Mouse (Mus musculus) forebrain, embryonic 15.5 days (tissue): ENCODE results near the gene Hyal1. TPM values are rescaled to one million over a fixed set of nuclear protein-coding genes. Genes with fewer than 3 reads are reported as not detected.
A peak's percentile ranks its signal among the peaks of the same experiment; 100 is the strongest.

Experiments
- ATAC-seq: fragments of 200-750 bp; cut with Nextera tagmentation; replicated peaks from 2 replicates; pipeline ENCODE4 v1.8.0; 2017; ENCODE audit warnings: mild to moderate bottlenecking, moderate TSS enrichment, moderate library complexity
- H3K27ac ChIP-seq: fragments of 300-500 bp; sonication (generic); replicated peaks from 2 replicates; pipeline ENCODE4 v1.5.1; 2015; ENCODE audit warnings: mild to moderate bottlenecking, inconsistent platforms
- H3K27me3 ChIP-seq: fragments of 300-500 bp; sonication (generic); 2 replicates; pipeline ENCODE4 v1.6.1; 2015; ENCODE audit warnings: inconsistent platforms
- H3K36me3 ChIP-seq: fragments of 300-500 bp; sonication (generic); 2 replicates; pipeline ENCODE4 v1.6.1; 2015; ENCODE audit warnings: mild to moderate bottlenecking, inconsistent platforms
- H3K4me1 ChIP-seq: fragments of 300-500 bp; sonication (generic); 2 replicates; pipeline ENCODE4 v1.6.1; 2015; ENCODE audit warnings: inconsistent platforms
- H3K4me2 ChIP-seq: fragments of 300-500 bp; sonication (generic); replicated peaks from 2 replicates; pipeline ENCODE4 v1.6.1; 2015; ENCODE audit warnings: mild to moderate bottlenecking, inconsistent platforms
- H3K4me3 ChIP-seq: fragments of 300-500 bp; sonication (generic); 2 replicates; pipeline ENCODE4 v1.5.1; 2015; ENCODE audit warnings: mild to moderate bottlenecking, inconsistent platforms
- H3K9ac ChIP-seq: fragments of 300-500 bp; sonication (generic); replicated peaks from 2 replicates; pipeline ENCODE4 v1.6.1; 2015; ENCODE audit warnings: mild to moderate bottlenecking, inconsistent platforms
- H3K9me3 ChIP-seq: fragments of 300-500 bp; sonication (generic); 2 replicates; pipeline ENCODE4 v1.6.1; 2016; ENCODE audit warnings: inconsistent platforms
- WGBS: fragments of 180-500 bp; shearing (Covaris S2); methylation state at CpG from one replicate; pipeline ENCODE4 v1.1.7; 2015; ENCODE audit warnings: mixed read lengths; 5-methylcytosine and 5-hydroxymethylcytosine counted together
- polyA plus RNA-seq: library from polyadenylated mRNA; unstranded; fragments of >200 nt; fragmentation: Nextera tagmentation; extraction: Ambion mirVana; gene quantifications from 2 replicates; pipeline ENCODE4 v1.2.1, GENCODE M21; 2015

Gene Hyal1
- polyA plus RNA-seq, 1 experiment from 2014 or later: 8.6 TPM

DNA sequence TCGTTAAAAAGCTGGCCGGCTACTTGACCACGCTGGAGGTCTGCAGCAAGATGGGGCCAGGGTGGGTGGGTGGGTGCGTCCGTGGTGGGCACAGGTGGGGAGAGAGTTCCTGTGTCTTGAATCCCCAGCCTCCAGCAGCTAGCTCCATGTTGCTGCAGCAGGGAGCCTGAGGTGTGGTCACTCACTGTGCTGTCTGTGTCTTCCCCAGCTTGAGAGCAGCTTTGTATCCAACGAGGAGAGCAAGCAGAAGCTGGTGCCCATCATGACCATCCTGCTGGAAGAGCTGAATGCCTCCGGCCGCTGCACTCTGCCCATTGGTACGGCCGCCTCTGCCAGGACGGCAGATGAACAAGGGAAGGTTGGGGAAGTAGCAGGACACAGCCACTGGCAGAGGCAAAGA lies 33.4 kb upstream of the Hyal1 start:
- peaks cover 38% of the 10 kb centered on the region for H3K36me3 ChIP-seq
- no peak overlapping the region for H3K4me3 ChIP-seq
- no peak for ATAC-seq
- H3K9ac ChIP-seq: no peak overlapping the region
- H3K4me2 ChIP-seq: no peak overlapping the region
- no peaks in the 10 kb centered on the region for H3K9me3 ChIP-seq
- H3K27me3 ChIP-seq: no peaks in the 10 kb centered on the region
- peaks cover 42% of the 10 kb centered on the region for H3K4me1 ChIP-seq
- H3K27ac ChIP-seq: no peak overlapping the region
- WGBS: 88% methylated on average over 11 of the region's 11 CpGs

DNA sequence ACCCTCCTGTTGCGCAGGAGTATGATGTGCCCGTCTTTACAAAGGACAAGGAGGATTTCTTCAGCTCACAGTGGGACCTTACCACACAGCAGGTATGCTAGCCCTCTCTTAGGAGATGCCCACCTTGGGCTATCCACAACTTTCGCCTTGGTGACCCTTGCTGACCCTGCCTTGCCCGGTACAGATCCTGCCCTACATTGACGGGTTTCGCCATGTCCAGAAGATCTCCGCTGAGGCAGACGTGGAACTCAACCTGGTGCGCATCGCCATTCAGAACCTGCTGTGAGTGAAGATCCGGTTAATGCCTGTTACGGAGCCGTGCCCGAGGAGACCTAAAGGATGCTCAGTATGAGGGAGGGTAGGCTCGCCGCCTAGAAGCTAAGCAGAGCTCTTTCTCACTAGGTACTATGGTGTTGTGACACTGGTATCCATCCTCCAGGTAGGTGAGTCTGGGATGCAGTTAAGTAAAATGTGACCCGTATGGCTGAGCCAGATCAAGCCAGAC lies 32.5 kb upstream of the Hyal1 start:
- 92% methylated on average over 17 of the region's 17 CpGs for WGBS
- Histone ChIP-seq H3K4me1 (peaks cover 42% of the 10 kb centered on the region), H3K36me3 (peaks cover 28% of the 10 kb centered on the region), H3K9ac (no peak overlapping the region), H3K27me3 (no peaks in the 10 kb centered on the region), H3K4me2 (no peak overlapping the region), H3K27ac (no peak overlapping the region), H3K4me3 (no peak overlapping the region), H3K9me3 (no peaks in the 10 kb centered on the region)
- no peak for ATAC-seq

DNA sequence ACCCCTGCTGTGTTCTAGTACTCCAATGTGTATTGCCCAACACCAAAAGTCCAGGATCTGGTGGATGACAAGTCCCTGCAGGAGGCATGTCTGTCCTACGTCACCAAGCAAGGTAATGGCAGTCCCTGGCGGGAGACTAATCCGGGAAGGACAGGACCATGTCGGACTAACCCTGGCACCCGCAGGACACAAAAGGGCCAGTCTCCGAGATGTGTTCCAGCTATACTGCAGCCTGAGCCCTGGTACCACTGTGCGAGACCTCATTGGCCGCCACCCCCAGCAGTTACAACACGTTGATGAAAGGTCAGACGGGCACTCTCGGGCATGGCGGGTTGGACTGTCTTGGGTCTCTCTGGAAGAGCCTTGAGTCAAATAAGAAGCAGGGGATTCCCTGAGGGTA lies 32.0 kb upstream of the Hyal1 start:
- Histone ChIP-seq H3K4me3 (no peak overlapping the region), H3K9me3 (no peaks in the 10 kb centered on the region), H3K9ac (no peak overlapping the region), H3K36me3 (peaks cover 23% of the 10 kb centered on the region), H3K4me1 (peaks cover 42% of the 10 kb centered on the region), H3K27ac (no peak overlapping the region), H3K27me3 (0 out of 2 replicates have a peak, but pooled peaks cover 2% of the 10 kb centered on the region), H3K4me2 (no peak overlapping the region)
- ATAC-seq: no peak
- WGBS: 93% methylated on average over 12 of the region's 12 CpGs

DNA sequence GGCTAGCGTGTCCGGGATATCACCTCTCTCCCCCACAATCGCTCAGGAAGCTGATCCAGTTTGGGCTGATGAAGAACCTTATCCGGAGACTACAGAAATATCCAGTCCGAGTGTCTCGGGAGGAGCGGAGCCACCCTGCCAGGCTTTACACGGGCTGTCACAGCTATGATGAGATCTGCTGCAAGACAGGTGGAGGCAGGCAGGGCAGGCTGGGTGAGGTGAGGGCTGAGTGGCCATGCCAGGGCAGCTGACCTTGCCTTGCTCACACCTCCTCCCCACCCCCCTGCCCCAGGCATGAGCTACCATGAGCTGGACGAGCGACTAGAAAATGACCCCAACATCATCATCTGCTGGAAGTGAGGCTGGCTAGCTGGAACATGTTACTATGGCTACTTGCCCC lies 31.5 kb upstream of the Hyal1 start:
- Histone ChIP-seq H3K4me3 (no peak overlapping the region), H3K36me3 (peaks cover 19% of the 10 kb centered on the region), H3K4me1 (peaks cover 42% of the 10 kb centered on the region), H3K27me3 (0 out of 2 replicates have a peak, but pooled peaks cover 5% of the 10 kb centered on the region), H3K9ac (no peak overlapping the region), H3K4me2 (no peak overlapping the region), H3K9me3 (no peaks in the 10 kb centered on the region), H3K27ac (no peak overlapping the region)
- ATAC-seq: no peak
- WGBS: 82% methylated on average over 10 of the region's 10 CpGs

DNA sequence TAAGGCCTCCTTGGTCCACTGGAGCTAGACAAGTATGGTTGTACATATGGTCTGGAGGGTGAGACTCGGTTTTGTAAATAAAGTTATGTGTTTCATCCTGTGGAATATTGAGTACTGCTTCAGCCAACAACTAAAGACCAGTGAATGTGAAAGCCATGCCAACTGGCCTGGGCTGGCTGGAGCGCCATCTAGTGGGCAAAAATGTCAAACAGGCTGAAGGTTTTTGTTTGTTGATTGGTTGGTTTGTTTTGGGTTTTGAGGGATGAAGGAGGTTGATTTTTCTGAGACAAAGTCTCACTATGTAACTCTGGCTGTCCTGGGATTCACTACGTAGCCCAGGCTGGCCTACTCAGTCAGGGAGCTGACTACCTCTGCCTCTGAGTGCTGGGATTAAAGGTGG lies 31.1 kb upstream of the Hyal1 start:
- H3K27ac ChIP-seq: no peak overlapping the region
- H3K9me3 ChIP-seq: no peaks in the 10 kb centered on the region
- no peak overlapping the region for H3K4me3 ChIP-seq
- H3K36me3 ChIP-seq: peaks cover 17% of the 10 kb centered on the region
- 7% methylated on average over 3 of the region's 3 CpGs for WGBS
- no peak overlapping the region for H3K9ac ChIP-seq
- H3K4me1 ChIP-seq: peaks cover 40% of the 10 kb centered on the region
- H3K4me2 ChIP-seq: no peak overlapping the region
- H3K27me3 ChIP-seq: peaks cover 9% of the 10 kb centered on the region
- no peak for ATAC-seq

DNA sequence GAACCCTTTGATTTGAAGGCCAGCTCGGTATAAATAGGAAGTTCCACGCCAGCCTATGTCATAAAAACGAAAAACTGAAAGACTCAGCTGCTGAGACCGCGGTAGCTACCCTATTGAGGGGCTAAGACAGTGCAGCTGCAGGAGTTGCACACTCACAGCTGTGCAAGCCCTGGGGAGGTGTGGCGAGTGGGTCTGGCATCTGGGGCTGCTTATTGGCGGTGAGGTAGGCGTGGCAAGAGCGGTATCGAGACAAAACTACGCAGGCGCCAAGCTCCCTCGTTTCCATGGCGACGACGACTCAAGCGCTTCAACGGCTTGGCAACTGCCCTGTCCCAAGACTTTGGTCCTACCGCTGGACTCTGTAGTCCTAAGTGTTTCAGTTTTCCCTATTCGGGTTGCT lies 29.7 kb upstream of the Hyal1 start, which contains the start of gene Zmynd10:
Zmynd10 (plus strand) TSS at position 273 of the 400 bp plus-strand sequence.
- WGBS: 4% methylated on average over 20 of the region's 20 CpGs
- no peaks in the 10 kb centered on the region for H3K9me3 ChIP-seq
- peak within 1 kb of the TSS; percentile 12 for H3K4me3 ChIP-seq
- H3K36me3 ChIP-seq: peaks cover 17% of the 10 kb centered on the region
- ATAC-seq: peak; percentile 67
- H3K4me1 ChIP-seq: peaks cover 42% of the 10 kb centered on the region
- H3K27ac ChIP-seq: peak within 1 kb of the TSS; percentile 60
- H3K9ac ChIP-seq: no peak within 1 kb of the TSS
- peaks cover 20% of the 10 kb centered on the region for H3K27me3 ChIP-seq
- H3K4me2 ChIP-seq: peak within 1 kb of the TSS; percentile 41

DNA sequence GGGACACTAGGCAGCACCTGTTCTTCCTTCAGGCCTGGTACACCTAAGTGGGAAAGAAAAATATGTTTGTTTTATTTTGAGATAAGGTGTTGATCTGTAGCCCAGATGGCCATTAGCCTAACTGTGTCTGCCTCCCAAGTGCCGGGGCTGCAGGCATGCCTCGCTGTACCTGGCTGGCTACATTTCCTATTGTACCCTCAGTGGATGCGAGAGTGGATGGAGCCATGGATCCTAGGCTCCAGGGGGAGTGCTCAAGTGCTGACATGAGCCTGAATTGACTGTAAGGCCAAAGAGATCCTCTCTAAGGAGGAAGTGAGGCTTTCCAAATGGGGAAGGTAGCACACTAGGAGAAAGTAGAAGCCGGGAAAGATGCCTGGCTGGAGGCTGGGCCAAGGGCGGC lies 28.8 kb upstream of the Hyal1 start:
- no peak overlapping the region for H3K4me2 ChIP-seq

DNA sequence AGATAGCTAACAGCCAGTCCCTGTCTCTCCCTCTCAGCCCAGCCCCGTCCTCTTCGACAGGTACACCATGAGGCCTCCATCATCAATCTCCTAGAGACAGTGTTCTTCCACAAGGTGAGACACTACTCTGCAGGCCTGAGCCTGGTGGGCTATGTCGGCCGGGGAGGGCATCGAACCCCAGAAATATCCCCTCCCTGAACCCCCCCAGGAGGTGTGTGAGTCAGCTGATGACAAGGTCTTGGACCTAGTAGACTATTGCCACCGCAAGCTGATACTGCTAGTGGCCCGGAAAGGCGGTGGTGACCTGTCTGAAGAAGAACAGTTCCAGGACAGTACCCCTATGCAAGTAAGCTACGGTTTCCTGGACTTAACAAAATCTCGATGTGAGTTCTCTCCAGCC lies 27.9 kb upstream of the Hyal1 start:
- H3K9ac ChIP-seq: no peak overlapping the region
- peaks cover 13% of the 10 kb centered on the region for H3K36me3 ChIP-seq
- H3K4me3 ChIP-seq: no peak overlapping the region
- H3K4me2 ChIP-seq: no peak overlapping the region
- H3K27ac ChIP-seq: no peak overlapping the region
- no peaks in the 10 kb centered on the region for H3K9me3 ChIP-seq
- no peak for ATAC-seq
- peaks cover 33% of the 10 kb centered on the region for H3K27me3 ChIP-seq
- WGBS: 88% methylated on average over 10 of the region's 10 CpGs
- H3K4me1 ChIP-seq: peaks cover 43% of the 10 kb centered on the region

More for the DNA sequence above, 28.8 kb upstream of the Hyal1 start:
- WGBS: 80% methylated on average over 5 of the region's 5 CpGs
- no peak for ATAC-seq
- H3K27ac ChIP-seq: no peak overlapping the region
- H3K4me3 ChIP-seq: no peak overlapping the region
- peaks cover 17% of the 10 kb centered on the region for H3K36me3 ChIP-seq
- peaks cover 36% of the 10 kb centered on the region for H3K4me1 ChIP-seq
- no peak overlapping the region for H3K9ac ChIP-seq
- no peaks in the 10 kb centered on the region for H3K9me3 ChIP-seq
- H3K27me3 ChIP-seq: peaks cover 29% of the 10 kb centered on the region

DNA sequence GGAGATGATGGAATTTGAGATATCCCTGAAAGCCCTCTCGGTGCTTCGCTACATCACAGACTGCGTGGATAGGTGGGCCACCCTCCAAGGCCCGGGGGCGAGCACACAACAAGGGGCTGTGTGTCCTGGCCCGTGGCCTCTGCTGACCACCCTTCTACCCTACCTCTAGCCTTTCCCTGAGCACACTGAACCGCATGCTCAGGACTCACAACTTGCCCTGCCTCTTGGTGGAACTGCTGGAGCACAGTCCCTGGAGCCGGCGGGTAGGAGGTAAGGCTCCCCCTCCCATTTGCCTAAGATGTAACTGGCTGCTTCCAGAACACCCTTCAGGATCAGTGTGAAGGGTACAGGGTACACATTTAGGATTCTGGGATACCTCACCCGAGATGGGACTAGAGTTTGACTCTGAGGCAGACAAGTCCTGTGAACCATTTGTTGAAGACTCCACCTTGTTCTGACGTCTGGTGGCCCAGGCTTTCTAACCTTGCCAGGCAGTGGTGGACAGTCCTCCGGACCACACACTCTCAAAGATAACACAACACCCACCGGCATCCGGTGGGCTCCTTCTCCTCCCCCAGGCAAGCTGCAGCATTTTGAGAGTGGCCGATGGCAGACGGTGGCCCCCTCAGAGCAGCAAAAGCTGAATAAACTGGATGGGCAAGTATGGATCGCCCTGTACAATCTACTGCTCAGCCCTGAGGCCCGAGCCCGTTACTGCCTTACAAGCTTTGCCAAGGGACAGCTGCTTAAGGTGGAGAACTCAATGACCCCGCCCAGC lies 27.2 kb upstream of the Hyal1 start:
- Histone ChIP-seq H3K27me3 (peaks cover 33% of the 10 kb centered on the region), H3K36me3 (peaks cover 7% of the 10 kb centered on the region; the same call in 1 of the 2 replicates), H3K27ac (no peak overlapping the region), H3K9me3 (no peaks in the 10 kb centered on the region), H3K4me1 (peaks cover 45% of the 10 kb centered on the region), H3K4me3 (no peak overlapping the region), H3K4me2 (no peak overlapping the region), H3K9ac (no peak overlapping the region)
- no peak for ATAC-seq
- WGBS: 88% methylated on average over 20 of the region's 20 CpGs

DNA sequence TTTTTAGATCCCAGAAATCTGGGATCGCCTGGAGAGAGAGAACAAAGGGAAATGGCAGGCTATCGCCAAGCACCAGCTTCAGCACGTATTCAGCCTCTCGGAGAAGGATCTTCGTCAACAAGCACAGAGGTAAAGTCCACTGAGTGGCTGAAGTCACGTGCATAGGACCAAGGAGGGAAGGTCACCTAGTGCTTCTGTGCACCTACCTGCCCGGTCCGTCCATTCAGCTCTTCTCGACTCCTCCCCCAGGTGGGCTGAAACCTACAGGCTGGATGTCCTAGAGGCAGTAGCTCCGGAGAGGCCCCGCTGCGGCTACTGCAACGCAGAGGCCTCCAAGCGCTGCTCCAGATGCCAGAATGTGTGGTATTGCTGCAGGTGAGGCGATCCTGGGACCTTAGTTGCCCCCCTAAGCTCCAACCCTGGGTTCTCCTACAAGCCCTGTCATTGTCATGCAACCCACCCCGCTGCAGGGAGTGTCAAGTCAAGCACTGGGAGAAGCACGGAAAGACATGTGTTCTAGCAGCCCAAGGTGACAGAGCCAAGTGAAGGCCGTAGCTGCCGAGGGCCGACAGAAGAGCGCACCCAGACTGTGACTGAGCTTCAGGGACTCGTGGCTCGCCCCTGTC lies 26.1 kb upstream of the Hyal1 start:
- WGBS: 37% methylated on average over 23 of the region's 23 CpGs
- peaks cover 33% of the 10 kb centered on the region for H3K27me3 ChIP-seq
- no peak for ATAC-seq
- H3K9ac ChIP-seq: no peak overlapping the region
- no peaks in the 10 kb centered on the region for H3K36me3 ChIP-seq
- H3K9me3 ChIP-seq: no peaks in the 10 kb centered on the region
- peaks cover 49% of the 10 kb centered on the region for H3K4me1 ChIP-seq
- H3K4me2 ChIP-seq: peak overlapping the region; percentile 70
- H3K27ac ChIP-seq: no peak overlapping the region
- no peak overlapping the region for H3K4me3 ChIP-seq

DNA sequence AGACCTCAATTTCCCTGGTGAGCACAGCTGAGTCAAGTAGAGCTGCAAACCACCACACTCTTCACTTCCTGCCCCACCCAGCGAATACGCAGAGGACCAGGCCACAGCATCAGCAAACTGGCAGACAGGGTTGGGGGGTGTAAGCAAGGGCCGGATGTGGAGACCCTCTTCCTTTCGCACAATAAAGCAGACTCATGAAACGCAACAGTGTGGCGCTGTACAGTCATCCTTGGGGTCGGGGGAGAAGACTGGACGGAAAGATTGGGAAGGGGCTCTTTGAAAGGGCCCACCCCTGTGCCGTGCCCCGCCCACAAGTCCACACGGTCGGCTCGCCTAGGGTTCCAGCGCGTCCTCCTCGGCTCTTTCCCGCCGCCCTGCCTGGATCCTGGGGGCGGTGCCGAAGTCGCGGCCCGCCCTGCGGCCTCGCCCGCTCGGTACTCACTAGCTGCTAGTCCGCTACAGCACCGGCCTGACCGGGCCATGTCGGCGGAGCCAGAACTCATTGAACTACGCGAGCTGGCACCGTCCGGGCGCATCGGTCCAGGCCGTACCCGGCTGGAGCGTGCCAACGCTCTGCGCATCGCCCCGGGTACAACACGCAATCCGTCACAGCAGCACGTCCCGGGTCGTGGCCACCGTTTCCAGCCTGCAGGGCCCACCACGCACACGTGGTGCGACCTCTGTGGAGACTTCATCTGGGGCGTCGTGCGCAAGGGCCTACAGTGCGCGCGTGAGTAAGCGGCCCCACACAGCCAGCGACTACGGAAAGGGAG lies 25.4 kb upstream of the Hyal1 start, which contains the start of gene Rassf1:
Rassf1 (plus strand) TSS at position 439 of the 773 bp plus-strand sequence.
- peaks cover 49% of the 10 kb centered on the region for H3K4me1 ChIP-seq
- peak within 1 kb of the TSS; percentile 70 for H3K4me2 ChIP-seq
- H3K27me3 ChIP-seq: peaks cover 33% of the 10 kb centered on the region
- no peaks in the 10 kb centered on the region for H3K36me3 ChIP-seq
- no peak within 1 kb of the TSS for H3K27ac ChIP-seq
- 2% methylated on average over 58 of the region's 63 CpGs for WGBS
- no peaks in the 10 kb centered on the region for H3K9me3 ChIP-seq
- H3K4me3 ChIP-seq: peak within 1 kb of the TSS; percentile 41
- peak within 1 kb of the TSS; percentile 47 for H3K9ac ChIP-seq
- no peak for ATAC-seq
